Mouse (Mus musculus) E14TG2a.4 (cell line): Measurements from ENCODE around the gene Gm17545.

ENCODE experiments used
- CTCF ChIP-seq: conservative IDR thresholded peaks from 2 replicates; pipeline ENCODE4 v1.5.1; 2014; ENCODE audit warnings: low read length
- NANOG ChIP-seq: IDR thresholded peaks from 2 replicates; pipeline ENCODE4 v1.6.1; 2014; ENCODE audit warnings: borderline replicate concordance, low read length, mixed read lengths

- no peak for TF ChIP-seq CTCF
- no peak for TF ChIP-seq NANOG
These were observed 34.9 kb downstream of the Gm17545 start for GRCm38 (mm10) chr9:22488963-22489362.
